Mouse (Mus musculus) brain, embryonic 18.5 days (tissue): ENCODE measurements around the gene Uvrag.

Experiments
- DNase-seq: peaks from one replicate; pipeline ENCODE4 v3.0.0-alpha.2; 2012; ENCODE audit warnings: low read depth, low spot score

The Uvrag gene

DNA sequence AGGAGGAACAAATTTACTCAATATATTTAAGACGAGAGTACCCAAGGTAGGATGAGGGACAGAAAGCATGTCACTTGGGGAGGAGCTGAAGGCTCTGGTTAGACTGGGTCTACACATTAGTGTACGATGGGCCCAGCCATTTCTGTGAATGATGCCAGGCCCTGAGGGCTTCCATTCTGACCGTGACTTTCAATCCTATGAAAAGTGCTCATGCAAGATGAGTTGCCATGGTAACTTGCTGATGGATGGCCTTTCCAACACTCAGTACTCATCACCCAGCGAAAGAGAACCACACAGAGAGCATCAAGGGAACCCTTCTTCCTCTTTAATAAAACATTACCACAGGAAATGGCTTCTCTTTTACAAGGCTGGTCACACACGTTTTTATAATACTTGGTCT, 252.1 kb downstream of the Uvrag start:
- no peak for DNase-seq

DNA sequence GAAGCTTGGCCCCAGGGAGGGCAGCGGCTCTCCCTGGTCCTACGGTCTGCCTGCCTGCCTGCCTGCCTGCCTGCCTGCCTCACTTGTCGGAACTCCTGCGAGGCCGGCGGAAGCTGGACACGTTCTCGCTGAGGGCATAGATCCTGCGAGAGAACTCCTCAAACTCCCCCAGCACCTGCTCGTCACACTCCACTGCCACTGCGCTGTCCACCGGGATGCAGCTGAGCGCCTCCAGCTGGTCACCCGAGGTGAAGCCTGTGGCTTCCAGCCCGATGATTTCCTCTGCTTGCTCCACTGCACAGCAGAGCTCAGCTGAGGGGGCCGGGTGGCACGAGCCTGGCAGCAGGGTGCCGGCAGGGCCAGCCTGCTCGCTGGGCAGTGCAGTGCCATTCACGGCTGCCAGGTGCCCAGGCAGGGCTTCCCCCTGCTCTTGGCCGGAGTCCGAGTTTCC, 253.1 kb downstream of the Uvrag start:
- no peak for DNase-seq

DNA sequence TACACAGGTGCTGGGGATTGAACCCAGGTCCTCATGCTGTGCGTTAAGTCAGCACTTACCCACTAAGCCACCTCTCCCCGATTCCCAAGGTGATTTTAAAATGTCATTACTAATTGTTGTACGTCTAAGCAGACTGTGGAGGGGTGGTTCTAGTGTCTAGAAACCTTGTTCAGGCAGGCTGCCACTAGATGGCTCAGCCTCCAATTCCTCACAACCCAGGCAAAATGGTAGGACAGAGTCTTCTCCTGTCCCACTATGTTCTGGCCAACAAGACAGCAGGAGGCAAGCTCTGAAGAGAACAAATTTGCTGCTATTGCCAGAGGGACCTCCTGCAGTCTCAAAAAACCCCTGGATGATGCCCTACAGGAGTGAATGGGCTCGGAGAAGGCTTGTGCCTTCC, 259.1 kb downstream of the Uvrag start:
- no peak for DNase-seq

DNA sequence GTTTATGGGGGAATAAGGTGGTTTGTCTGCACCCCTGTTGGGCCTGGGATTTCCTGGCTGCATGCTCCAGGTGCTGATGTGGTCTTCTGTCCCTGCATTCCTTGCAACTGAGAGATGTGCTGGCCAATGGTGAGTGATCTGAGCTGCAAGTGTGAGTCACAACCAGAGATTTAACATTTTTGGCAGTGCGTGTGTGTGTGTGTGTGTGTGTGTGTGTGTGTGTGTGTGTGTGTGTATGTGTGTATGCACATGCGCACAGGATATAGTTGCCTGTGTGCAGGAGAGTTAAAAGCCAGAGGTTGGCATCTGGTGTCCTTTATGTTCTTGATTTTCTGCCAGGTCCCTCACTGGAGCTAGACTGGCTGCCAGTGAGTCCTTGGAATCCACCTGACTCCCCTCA, 261.8 kb downstream of the Uvrag start:
- no peak for DNase-seq

DNA sequence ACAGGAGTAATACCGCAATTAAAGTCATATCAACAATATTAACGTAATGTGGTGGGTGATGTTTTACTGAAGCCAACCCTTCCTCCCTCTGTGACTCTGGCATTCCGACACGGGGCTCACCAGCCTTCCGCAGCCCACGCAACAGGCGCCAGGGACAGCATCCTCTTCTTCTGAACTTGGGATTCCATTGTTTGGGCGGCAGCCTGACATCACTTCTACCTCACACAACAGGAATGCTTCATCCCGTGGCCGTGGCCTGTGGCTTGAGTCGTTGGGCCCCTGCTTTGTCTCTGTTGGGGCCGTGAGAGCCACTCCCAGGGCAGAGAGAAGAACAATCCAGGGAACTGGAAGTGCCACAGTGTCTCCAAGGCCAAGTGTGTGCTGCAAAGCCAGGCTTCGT, 264.8 kb downstream of the Uvrag start:
- DNase-seq = no peak

DNA sequence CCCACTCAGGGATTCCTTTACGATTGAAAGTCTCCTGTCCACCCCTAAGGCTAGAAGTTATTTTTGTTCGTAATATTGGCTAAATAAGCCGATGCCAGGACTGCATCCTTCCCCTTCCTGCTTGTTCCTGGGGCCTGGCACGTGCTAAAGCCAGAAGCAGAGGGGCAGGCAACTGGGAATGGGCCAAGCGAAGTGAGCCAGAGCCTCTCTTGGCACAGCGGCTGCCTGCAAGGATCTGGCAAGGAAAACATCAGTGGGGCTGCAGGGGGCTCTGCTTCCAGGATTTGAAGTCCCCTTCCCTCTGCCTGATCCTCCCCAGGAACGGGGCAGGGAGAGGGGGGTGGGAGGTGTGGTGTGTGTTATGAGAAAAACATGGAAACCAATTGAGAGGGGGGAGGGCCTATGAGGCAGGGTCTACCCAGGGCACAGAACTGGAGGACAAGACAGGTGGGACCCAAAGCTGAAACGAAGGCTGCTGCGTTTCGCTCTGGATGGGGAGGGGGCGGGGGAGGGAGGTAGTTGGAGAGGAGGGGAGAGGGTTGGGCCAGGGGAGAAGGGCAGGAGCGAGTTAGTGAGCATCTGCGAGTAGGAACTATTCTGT, 265.5 kb downstream of the Uvrag start:
- no peak for DNase-seq

DNA sequence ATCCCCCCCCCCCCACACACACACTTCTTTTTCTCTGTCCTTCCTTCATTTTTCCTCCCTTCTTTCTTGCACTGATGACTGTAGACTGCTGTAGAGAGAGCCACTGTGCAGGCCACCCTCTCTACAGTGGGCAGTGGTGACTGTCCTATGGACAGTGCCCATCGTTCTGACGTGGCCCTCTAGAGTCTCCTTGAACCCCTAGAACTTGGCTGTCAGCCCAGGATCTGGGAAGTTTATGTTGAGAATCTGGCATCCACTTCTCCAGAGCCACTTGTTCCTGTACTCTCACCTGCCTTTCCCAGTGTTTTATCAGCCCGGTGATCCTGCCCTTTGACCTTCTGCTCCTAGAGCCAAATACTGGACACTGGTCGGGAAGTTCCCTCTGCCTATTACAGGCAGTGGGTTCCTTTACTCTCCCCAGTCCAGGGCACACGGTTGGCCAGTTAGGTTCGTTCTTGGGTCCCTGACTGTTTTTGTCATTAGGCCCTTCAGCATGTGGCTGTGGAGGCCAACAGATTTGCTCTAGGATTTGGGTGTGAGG, 266.5 kb downstream of the Uvrag start:
- no peak for DNase-seq

DNA sequence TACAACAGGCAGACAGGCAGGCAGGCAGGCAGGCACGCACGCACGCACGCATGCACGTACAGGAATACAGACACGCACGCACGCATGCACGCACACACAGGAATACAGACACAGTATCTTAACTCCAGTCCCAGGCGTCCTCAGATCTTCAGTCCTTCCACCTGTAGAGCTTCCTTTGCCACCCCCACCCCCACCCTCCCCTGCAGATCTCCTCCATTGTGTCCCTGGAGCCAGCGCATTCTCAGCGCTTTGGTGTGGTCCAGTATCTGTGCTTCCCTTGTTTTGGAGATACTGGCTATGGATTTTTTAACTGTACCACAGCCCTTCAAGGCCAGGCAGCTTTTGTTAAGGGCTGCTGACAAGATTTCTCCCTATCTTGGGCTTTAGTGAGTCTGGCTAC, 267.6 kb downstream of the Uvrag start:
- no peak for DNase-seq

DNA sequence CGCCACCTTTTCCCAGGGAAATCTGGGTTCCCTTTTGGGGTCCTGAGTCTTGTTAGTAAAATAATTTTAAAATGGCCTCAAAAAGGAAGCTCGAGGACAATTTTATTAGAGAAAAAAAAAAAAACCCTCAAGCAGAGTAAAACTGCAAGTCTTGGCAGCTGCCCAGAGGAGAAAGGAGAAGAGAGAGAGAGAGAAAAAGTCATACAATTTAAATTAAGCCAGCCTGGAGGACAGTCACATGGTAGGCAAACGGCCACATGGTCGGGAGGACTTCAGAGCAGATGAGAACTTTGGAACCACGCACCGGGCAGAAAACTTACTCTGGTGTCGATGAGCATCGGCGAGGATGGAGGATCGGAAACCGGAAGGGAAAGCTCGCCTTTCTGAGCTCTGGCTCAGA, 269.1 kb downstream of the Uvrag start:
- no peak for DNase-seq

DNA sequence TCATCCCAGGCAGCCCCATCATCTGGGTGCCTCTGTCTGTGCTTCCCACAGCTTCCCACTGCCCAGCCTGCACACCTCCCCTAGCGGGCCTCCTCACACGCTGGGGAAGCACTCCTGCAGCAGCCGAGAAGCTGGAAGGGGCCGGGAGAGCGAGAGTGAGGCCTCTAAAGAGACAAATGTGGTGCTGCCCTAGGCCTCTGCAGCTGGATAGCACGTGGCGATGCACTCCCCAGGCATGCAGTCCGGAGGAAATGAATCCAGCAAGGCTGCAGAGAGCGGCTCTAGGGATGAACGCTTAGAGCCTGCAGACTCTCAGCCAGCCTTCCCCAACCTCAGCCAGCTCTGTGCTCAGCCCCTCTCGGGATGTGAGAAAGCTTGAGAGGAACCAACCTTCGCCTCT, 270.1 kb downstream of the Uvrag start:
- no peak for DNase-seq

DNA sequence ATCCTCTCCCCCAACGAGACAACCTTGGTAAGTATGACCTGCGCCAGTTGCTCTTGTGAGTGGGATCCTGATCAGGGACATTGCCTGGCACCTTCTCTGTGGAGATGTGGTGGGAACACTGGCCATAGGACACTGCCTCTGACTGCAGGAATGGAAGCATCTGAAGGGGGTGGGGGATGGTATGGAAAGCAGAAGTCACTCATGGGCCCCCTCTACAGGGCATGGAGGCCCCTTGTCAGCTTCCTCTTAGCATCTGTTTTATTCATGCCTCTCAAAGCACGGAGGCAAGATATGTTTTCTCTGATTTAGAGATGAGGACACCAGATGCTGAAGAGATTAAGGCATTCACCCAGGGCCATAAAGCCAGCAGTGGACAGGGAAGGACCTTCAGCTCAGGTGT, 271.9 kb downstream of the Uvrag start:
- no peak for DNase-seq

DNA sequence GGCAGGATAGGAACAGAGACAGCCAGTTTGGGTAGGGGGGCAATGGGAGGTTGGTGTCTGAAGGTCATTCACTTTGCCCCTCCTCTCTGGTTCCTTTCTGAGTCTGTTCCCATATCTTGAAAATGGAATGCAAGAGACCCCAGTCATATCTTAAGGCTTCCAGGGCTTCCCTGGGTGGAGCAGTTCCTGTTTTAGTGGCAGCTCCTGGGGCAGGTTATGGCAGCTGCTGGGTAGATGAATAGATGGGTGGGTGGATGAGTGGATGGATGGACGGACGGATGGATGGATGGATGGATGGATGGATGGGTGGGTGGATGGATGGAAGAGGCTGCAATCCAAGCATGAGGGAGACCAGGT, 273.2 kb downstream of the Uvrag start:
- no peak for DNase-seq

DNA sequence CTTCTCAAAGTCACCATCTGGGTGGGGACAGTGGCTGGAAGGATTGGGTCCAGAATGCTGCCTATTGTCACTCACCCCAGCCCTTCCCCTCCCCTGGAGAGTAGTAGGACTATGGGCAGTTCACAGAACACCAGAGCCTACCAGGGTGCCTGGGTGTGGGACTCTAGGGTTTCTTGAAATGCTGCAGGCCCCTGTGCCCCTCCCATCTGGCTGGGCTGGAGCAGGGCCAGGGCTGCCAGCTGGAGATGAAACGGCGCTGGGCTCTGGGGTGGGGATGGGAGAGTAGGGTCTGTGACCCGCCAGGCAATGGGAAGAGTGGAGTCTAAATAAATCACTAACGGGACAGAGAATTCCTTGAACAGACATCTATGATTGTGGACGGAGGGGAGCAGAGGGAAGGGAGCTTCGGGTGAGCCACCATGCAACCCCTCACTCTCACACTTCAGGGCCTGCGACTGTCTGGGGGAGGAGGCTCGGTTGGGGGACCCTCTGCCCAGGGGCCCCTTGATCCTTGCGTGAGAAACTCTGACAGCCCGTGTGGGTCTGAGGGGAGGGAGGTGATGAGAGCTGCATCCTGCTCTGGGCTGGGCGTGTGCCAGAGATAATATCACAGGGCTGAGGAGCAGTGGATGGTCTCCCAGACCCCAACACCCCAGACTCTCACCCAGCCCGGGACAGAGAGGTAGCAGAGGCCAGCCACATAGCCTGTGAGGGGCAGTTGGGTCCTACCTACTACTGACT, 273.7 kb downstream of the Uvrag start:
- no peak for DNase-seq

DNA sequence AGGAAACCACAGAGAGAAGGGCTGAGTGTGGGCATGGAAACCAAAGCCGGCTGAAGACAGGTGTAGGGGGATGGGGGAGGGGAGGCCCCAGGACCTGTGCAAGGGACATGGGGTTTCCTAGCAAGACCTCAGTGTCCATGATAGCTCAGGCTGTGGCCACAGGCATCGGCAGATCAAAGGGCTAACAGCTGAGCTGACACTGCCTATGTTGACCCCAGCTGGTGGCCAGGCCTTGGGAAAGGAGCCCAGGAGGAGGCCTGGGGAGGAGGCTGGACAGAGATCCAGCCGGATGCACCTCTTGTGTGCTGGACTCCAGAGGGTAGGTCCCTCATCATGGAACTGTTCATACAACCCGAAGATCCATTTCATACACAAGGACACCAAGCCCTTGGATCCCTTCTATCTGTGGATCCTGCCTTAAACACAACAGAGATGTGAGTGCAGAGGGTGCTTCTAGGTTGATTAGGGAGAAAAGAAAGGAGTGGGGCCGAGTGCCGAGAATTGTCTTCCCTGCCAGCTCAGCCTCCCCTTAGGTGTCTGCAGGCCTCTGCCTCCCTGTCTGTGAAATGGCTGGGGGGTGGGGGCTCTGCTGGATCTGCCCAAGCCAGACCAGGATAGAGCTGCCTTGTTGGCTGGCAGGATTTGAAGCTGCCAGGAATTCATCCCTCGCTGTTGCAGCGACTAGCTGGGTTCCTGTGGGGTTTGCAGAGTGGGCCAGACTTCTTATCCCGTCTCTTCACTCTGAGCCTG, 276.8 kb downstream of the Uvrag start:
- no peak for DNase-seq

DNA sequence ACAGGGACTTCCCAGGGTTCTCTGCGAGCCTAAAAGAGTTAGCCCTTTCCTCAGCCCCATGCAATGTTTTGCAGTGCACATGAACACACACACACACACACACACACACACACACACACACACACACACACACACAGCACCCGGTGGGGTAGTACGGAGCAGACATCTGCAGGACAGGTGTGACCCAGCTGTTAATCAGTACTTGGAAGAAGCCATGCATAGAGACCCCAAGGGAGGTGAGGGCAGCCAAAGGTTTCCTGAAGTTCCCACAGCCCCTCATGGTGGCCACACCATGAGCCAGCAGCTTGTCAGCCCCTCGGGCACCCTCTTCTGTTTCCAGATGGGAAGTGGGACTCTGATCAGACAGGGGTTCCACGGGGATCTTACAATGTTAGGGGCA, 277.9 kb downstream of the Uvrag start:
- DNase-seq = no peak

DNA sequence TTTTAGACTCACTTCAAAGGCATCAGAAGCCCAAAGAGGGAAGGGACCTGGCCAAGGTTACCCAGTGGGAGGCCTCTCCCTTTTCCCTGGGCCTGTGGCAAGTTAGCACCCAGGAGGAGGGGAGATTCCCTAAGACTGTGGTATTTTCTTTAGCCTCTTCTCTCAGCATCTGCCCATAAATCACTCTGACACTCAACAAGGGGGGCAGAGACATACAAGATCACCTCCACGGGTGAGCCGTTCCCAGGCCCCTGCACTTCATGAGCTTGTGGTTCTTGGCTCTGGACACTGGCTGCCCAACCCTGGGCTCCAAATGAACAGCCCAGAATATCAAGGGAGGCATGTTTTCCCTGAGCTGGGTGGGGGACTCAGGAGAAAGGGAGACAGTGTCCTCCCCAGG, 279.9 kb downstream of the Uvrag start:
- DNase-seq = no peak

DNA sequence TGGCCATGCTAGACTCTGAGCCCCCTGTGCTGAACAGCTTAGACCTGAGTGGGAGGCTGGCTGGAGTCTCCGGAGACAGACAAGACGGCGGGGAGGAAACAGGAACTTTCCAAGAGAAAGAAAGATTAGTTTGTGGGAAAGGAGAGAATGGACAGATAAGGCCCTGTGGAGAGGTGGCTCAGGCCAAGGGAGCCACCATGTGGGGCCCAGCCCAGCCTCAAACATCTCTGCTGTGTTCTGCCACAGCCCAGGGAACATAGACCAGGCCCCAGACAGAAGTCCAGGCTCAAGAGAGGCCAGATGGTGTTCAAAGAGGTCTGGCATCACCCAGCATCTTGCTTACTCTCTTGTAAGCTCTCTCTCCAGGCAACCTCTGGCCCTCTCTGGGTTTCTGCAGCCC, 283.8 kb downstream of the Uvrag start:
- DNase-seq = no peak

DNA sequence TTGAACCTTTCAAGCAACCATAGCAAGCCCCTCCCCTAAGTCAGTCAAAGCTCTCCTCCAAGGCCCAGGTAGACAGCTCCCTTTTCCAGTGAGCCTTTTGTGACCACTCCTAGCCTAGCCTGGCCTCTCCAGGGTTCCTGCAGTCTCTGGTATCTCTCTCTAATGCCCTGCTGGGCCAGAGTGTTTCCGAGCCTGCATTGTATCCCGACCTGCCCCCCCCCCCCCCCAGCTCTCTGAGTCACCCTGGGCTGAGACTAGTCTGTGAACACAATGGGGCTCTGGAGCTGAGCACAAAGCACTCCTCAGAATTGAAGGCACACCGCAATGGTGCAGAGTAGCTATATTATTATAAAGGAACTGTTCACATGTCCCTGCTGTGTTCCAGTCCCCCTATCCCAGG, 284.8 kb downstream of the Uvrag start:
- no peak for DNase-seq

DNA sequence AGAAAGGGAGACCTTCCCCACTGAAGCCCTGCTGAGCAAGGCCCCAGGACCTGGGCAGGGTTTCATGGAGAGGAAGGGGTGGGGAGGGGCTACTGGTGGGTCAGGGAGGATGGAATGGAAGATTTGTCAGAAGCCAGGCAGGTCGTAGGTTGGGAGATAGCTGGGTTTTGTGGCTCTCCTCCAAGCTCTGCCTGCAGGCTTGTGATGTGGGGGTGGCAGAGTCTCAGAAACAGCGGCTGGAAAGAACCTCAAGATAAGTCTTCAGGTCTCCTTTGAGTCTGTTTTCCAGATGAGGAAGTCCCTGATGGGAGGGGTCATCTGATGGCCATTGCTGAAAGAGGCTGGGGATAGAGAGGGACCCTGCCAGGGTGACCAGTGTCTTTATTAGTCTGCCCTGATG, 285.6 kb downstream of the Uvrag start:
- DNase-seq = no peak

DNA sequence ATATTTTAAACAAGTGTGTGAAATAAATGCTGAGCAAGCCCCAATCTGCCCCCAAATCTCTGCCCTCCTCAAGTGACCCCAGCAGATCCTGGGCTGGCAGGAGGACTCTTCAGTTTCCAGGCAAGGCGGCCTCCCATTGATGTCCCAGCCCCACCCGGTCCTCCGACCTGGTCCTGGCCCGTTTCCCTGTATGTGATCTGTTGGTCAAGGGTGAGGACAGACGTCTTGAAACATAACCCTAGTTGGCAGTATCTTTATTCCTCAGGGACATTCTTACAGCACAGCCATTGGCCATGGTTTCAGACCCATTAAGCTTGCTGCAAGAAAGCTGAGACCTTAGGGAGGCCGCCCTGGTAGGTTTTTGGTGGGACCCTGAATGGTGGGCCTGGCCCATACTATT, 287.1 kb downstream of the Uvrag start:
- no peak for DNase-seq

DNA sequence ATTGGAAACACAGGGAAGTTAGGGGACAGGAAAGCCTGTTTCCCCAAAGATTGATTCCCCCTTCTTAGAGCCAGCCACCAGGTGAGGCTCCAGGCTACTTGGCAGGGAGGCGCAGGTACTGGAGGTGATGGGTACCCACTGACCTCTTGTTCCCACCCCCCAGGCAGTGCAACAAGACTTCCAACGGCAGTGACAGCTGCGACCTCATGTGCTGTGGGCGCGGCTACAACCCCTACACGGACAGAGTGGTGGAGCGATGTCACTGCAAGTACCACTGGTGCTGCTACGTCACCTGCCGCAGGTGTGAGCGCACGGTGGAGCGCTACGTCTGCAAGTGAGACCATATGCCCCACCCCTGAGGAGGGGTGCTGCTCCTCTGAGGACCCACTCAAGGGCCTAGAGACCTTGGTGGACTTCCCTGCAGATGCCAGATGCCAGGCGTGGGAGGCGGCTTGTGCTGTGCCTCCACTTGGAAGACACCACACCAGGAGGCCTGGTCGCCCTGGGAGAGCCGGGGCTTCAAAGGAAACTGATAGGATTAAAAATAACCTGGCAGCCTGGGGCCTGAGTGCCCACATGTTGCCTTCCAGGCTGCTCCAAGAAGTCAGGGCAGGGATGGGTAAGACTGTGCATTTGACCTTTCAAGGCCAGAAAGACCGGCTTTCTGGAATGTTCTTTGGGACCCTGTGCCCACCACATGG, 287.8 kb downstream of the Uvrag start:
- no peak for DNase-seq

DNA sequence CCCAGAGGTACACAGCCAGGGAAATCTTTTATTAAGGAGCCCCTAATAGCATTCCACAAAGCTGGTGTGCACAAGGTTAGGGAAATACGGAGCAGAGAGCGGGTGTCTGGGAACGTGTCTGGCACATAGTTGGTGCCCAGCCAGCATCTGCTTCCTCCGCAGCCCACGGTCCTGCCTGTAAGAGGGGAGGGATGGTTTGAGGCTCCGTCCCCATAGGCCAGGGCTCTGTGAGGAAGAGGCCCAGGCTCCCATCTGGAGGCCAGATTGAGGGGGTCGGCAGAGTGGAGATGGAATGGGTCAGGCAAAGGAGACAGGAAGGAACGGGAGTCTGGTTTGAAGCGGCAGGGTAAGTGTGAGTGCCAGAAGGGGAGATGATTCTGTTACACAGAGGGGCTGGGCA, 289.7 kb downstream of the Uvrag start:
- DNase-seq = no peak
